Mouse (Mus musculus) liver, embryonic 18 days (tissue): ENCODE results near the gene Krt83. TPM values are rescaled to one million over a fixed set of nuclear protein-coding genes. Genes with fewer than 3 reads are reported as not detected.

Source experiments
- polyA plus RNA-seq: library from polyadenylated mRNA; depleted of rRNA; stranded (reverse); fragments of >200 nt; gene quantifications from 2 replicates; pipeline ENCODE4 v1.2.3, GENCODE M21; 2012; rRNA removed

Krt83 gene
- 0.85 and 1.1 TPM in 2 replicates for polyA plus RNA-seq

GRCm38 (mm10) chr15:101491431-101491830 lies at the start of gene Krt83:
Krt83 (minus strand) TSS chr15:101491512.

GRCm38 (mm10) chr15:101532720-101533119 lies 41.4 kb upstream of the Krt83 start, which contains the start of gene Krt84:
Krt84 (minus strand) TSS chr15:101532820.

GRCm38 (mm10) chr15:101517161-101517560 lies 25.8 kb upstream of the Krt83 start, which contains the start of gene Gm49425:
Gm49425 (minus strand) TSS chr15:101517261.

GRCm38 (mm10) chr15:101472952-101473528 lies 18.3 kb downstream of the Krt83 start, which contains the start of gene Krt86:
Krt86 (plus strand) TSS chr15:101473478.

GRCm38 (mm10) chr15:101463651-101464050 lies 27.7 kb downstream of the Krt83 start, which contains the start of gene Krt81:
Krt81 (minus strand) TSS chr15:101463751.

GRCm38 (mm10) chr15:101447444-101447843 lies 43.9 kb downstream of the Krt83 start, which contains the start of gene Krt88:
Krt88 (plus strand) TSS chr15:101447744.

GRCm38 (mm10) chr15:101438555-101438954 lies 52.8 kb downstream of the Krt83 start, which contains the start of gene Krt87:
Krt87 (minus strand) TSS chr15:101438804.

Other genes starting within 250 kb of the Krt83 start
- gene Nr4a1, start 237.2 kb downstream of the Krt83 start, polyA plus RNA-seq, result 0.94 and 0.97 TPM in 2 replicates
- gene Atg101, start 207.2 kb downstream of the Krt83 start, polyA plus RNA-seq, result 22.5 and 25.1 TPM in 2 replicates
- 0.43 and 0.51 TPM in 2 replicates for gene 6030408B16Rik, start 198.3 kb downstream of the Krt83 start, polyA plus RNA-seq
- 0.35 and 0.42 TPM in 2 replicates for gene Krt80, start 121.3 kb downstream of the Krt83 start, polyA plus RNA-seq
- gene Krt7, start 80.5 kb downstream of the Krt83 start, polyA plus RNA-seq, result 2.6 and 3.0 TPM in 2 replicates
- gene Krt87, start 52.7 kb downstream of the Krt83 start, polyA plus RNA-seq, result not detected in 2 replicates
- not detected in 2 replicates for gene Krt88, start 43.8 kb downstream of the Krt83 start, polyA plus RNA-seq
- not detected in 2 replicates for gene Krt81, start 27.8 kb downstream of the Krt83 start, polyA plus RNA-seq
- gene Krt86, start 18.0 kb downstream of the Krt83 start, polyA plus RNA-seq, result 0.07 and 0.22 TPM in 2 replicates
- gene Gm49425, start 25.7 kb upstream of the Krt83 start, polyA plus RNA-seq, result not detected in 2 replicates
- gene Krt84, start 41.3 kb upstream of the Krt83 start, polyA plus RNA-seq, result not detected in 2 replicates
- gene Krt82, start 59.2 kb upstream of the Krt83 start, polyA plus RNA-seq, result not detected in 2 replicates
- gene Krt90, start 71.4 kb upstream of the Krt83 start, polyA plus RNA-seq, result not detected in 2 replicates
- gene Krt75, start 82.4 kb upstream of the Krt83 start, polyA plus RNA-seq, result not detected in 2 replicates
- not detected in 2 replicates for gene Gm5414, start 136.7 kb upstream of the Krt83 start, polyA plus RNA-seq
- not detected in 2 replicates for gene Gm5478, start 155.9 kb upstream of the Krt83 start, polyA plus RNA-seq
- not detected in 2 replicates for gene Krt6b, start 188.8 kb upstream of the Krt83 start, polyA plus RNA-seq
- gene Krt6a, start 202.8 kb upstream of the Krt83 start, polyA plus RNA-seq, result not detected in 2 replicates
- gene Krt5, start 221.4 kb upstream of the Krt83 start, polyA plus RNA-seq, result not detected in 2 replicates